Mouse (Mus musculus) heart, embryonic 13.5 days (tissue): ENCODE results near the gene Wnt4. TPM values are rescaled to one million over a fixed set of nuclear protein-coding genes. Genes with fewer than 3 reads are reported as not detected.

Experiments used
- ATAC-seq: fragments of 200-750 bp; cut with Nextera tagmentation; 2 replicates; pipeline ENCODE4 v1.8.0; 2017; ENCODE audit warnings: moderate TSS enrichment; ENCODE audit not compliant: insufficient number of reproducible peaks, low FRiP score, low TSS enrichment; ENCODE audit errors: extremely low read depth
- H3K27ac ChIP-seq: fragments of 300-500 bp; sonication (generic); replicated peaks from 2 replicates; pipeline ENCODE4 v1.5.1; 2015; ENCODE audit warnings: moderate library complexity, mild to moderate bottlenecking, inconsistent platforms
- H3K27me3 ChIP-seq: fragments of 300-500 bp; sonication (generic); replicated peaks from 2 replicates; pipeline ENCODE4 v1.6.1; 2015; ENCODE audit warnings: mild to moderate bottlenecking, inconsistent platforms
- H3K36me3 ChIP-seq: fragments of 300-500 bp; sonication (generic); 2 replicates; pipeline ENCODE4 v1.6.1; 2015; ENCODE audit warnings: mild to moderate bottlenecking, inconsistent platforms
- H3K4me1 ChIP-seq: fragments of 300-500 bp; sonication (generic); 2 replicates; pipeline ENCODE4 v1.6.1; 2015; ENCODE audit warnings: inconsistent platforms
- H3K4me2 ChIP-seq: fragments of 300-500 bp; sonication (generic); 2 replicates; pipeline ENCODE4 v1.6.1; 2015; ENCODE audit warnings: inconsistent platforms, mild to moderate bottlenecking, moderate library complexity
- H3K4me3 ChIP-seq: fragments of 300-500 bp; sonication (generic); 2 replicates; pipeline ENCODE4 v1.5.1; 2015; ENCODE audit warnings: moderate library complexity, mild to moderate bottlenecking, inconsistent platforms
- H3K9ac ChIP-seq: fragments of 300-500 bp; sonication (generic); 2 replicates; pipeline ENCODE4 v1.6.1; 2015; ENCODE audit warnings: inconsistent platforms, mild to moderate bottlenecking, moderate library complexity
- H3K9me3 ChIP-seq: fragments of 300-500 bp; sonication (generic); 2 replicates; pipeline ENCODE4 v1.6.1; 2016; ENCODE audit warnings: inconsistent platforms
- WGBS: fragments of 180-500 bp; shearing (Covaris S2); methylation state at CpG from one replicate; pipeline ENCODE4 v1.1.7; 2015; ENCODE audit warnings: mixed read lengths; 5-methylcytosine and 5-hydroxymethylcytosine counted together
- polyA plus RNA-seq: library from polyadenylated mRNA; unstranded; fragments of >200 nt; fragmentation: Nextera tagmentation; extraction: Ambion mirVana; gene quantifications from 2 replicates; pipeline ENCODE4 v1.2.1, GENCODE M21; 2015

Gene Wnt4
- 0.84 and 0.95 TPM in 2 replicates for polyA plus RNA-seq

- H3K27ac ChIP-seq, result no peak within 1 kb of the TSS; the same call in 1 of the 2 replicates
- 1% methylated on average over 24 of the region's 45 CpGs for WGBS
- peak; percentile 37; the same call in 1 of the 2 replicates for ATAC-seq
These were observed at the start of gene Wnt4 for GRCm38 (mm10) chr4:137277166-137277513. Gene Wnt4, plus strand, starts transcription at chr4:137277489.

GRCm38 (mm10) chr4:137228566-137229115, 48.6 kb upstream of the Wnt4 start:
- Histone ChIP-seq H3K4me1 (peaks cover 15% of the 10 kb centered on the region), H3K36me3 (no peaks in the 10 kb centered on the region), H3K4me2 (no peak overlapping the region), H3K27me3 (0 out of 2 replicates have a peak, but pooled peaks cover 4% of the 10 kb centered on the region), H3K4me3 (no peak overlapping the region), H3K9ac (no peak overlapping the region), H3K27ac (no peak overlapping the region), H3K9me3 (no peaks in the 10 kb centered on the region)
- ATAC-seq, result no peak
- 70% methylated on average over 15 of the region's 15 CpGs for WGBS

More at GRCm38 (mm10) chr4:137277166-137277513, at the start of gene Wnt4:
- Histone ChIP-seq H3K4me1 (peaks cover 32% of the 10 kb centered on the region), H3K4me2 (peak within 1 kb of the TSS; percentile 73), H3K4me3 (peak within 1 kb of the TSS; percentile 60), H3K36me3 (no peaks in the 10 kb centered on the region), H3K9ac (peak within 1 kb of the TSS; percentile 78), H3K27me3 (peaks cover 85% of the 10 kb centered on the region), H3K9me3 (no peaks in the 10 kb centered on the region)

- Histone ChIP-seq H3K4me1 (peaks cover 15% of the 10 kb centered on the region), H3K36me3 (no peaks in the 10 kb centered on the region), H3K9ac (no peak overlapping the region), H3K4me3 (no peak overlapping the region), H3K9me3 (no peaks in the 10 kb centered on the region), H3K27me3 (no peaks in the 10 kb centered on the region), H3K27ac (peak overlapping the region; percentile 51; the same call in 1 of the 2 replicates), H3K4me2 (peak overlapping the region; percentile 37; the same call in 1 of the 2 replicates)
- WGBS, result 57% methylated on average over 16 of the region's 16 CpGs
- no peak for ATAC-seq
These were observed 45.5 kb upstream of the Wnt4 start for GRCm38 (mm10) chr4:137231494-137232470.

- Histone ChIP-seq H3K27me3 (no peaks in the 10 kb centered on the region), H3K27ac (no peak overlapping the region), H3K4me3 (no peak overlapping the region), H3K4me2 (no peak overlapping the region), H3K4me1 (peaks cover 13% of the 10 kb centered on the region), H3K9ac (no peak overlapping the region), H3K9me3 (no peaks in the 10 kb centered on the region), H3K36me3 (no peaks in the 10 kb centered on the region)
- 63% methylated on average over 5 of the region's 5 CpGs for WGBS
- ATAC-seq, result no peak
These were observed 43.7 kb upstream of the Wnt4 start for GRCm38 (mm10) chr4:137233632-137234031.

- H3K9me3 ChIP-seq, result no peaks in the 10 kb centered on the region
- ATAC-seq, result no peak
- no peak overlapping the region for H3K9ac ChIP-seq
- no peak overlapping the region for H3K4me2 ChIP-seq
- no peak overlapping the region for H3K4me3 ChIP-seq
- 80% methylated on average over 2 of the region's 2 CpGs for WGBS
- no peaks in the 10 kb centered on the region for H3K27me3 ChIP-seq
- H3K4me1 ChIP-seq, result peaks cover 12% of the 10 kb centered on the region
- no peaks in the 10 kb centered on the region for H3K36me3 ChIP-seq
- H3K27ac ChIP-seq, result no peak overlapping the region
These were observed 42.8 kb upstream of the Wnt4 start for GRCm38 (mm10) chr4:137234444-137234843.

GRCm38 (mm10) chr4:137235368-137235767, 41.9 kb upstream of the Wnt4 start:
- Histone ChIP-seq H3K27me3 (no peaks in the 10 kb centered on the region), H3K4me3 (no peak overlapping the region), H3K9me3 (peaks cover 6% of the 10 kb centered on the region; the same call in 1 of the 2 replicates), H3K4me2 (no peak overlapping the region), H3K9ac (no peak overlapping the region), H3K27ac (no peak overlapping the region), H3K4me1 (peaks cover 12% of the 10 kb centered on the region), H3K36me3 (no peaks in the 10 kb centered on the region)
- ATAC-seq, result no peak
- 53% methylated on average over 9 of the region's 9 CpGs for WGBS

- Histone ChIP-seq H3K9me3 (peaks cover 5% of the 10 kb centered on the region; the same call in 1 of the 2 replicates), H3K36me3 (no peaks in the 10 kb centered on the region), H3K4me3 (no peak overlapping the region), H3K27ac (no peak overlapping the region), H3K27me3 (peaks cover 4% of the 10 kb centered on the region), H3K9ac (no peak overlapping the region), H3K4me1 (no peaks in the 10 kb centered on the region), H3K4me2 (no peak overlapping the region)
- WGBS, result 76% methylated on average over 9 of the region's 9 CpGs
- no peak for ATAC-seq
These were observed 32.4 kb upstream of the Wnt4 start for GRCm38 (mm10) chr4:137244883-137245282.

GRCm38 (mm10) chr4:137250333-137250732, 27.0 kb upstream of the Wnt4 start:
- no peak overlapping the region for H3K4me3 ChIP-seq
- H3K9me3 ChIP-seq, result 0 out of 2 replicates have a peak, but pooled peaks cover 6% of the 10 kb centered on the region
- ATAC-seq, result no peak

GRCm38 (mm10) chr4:137250849-137251248, 26.4 kb upstream of the Wnt4 start:
- Histone ChIP-seq H3K4me1 (peaks cover 16% of the 10 kb centered on the region), H3K9ac (no peak overlapping the region), H3K4me2 (no peak overlapping the region), H3K9me3 (0 out of 2 replicates have a peak, but pooled peaks cover 6% of the 10 kb centered on the region), H3K27me3 (no peaks in the 10 kb centered on the region), H3K4me3 (no peak overlapping the region), H3K36me3 (no peaks in the 10 kb centered on the region), H3K27ac (no peak overlapping the region; the same call in 1 of the 2 replicates)
- WGBS, result 25% methylated on average over 5 of the region's 5 CpGs
- no peak for ATAC-seq

More at GRCm38 (mm10) chr4:137250333-137250732, 27.0 kb upstream of the Wnt4 start:
- peaks cover 1% of the 10 kb centered on the region; the same call in 1 of the 2 replicates for H3K27me3 ChIP-seq
- peaks cover 16% of the 10 kb centered on the region for H3K4me1 ChIP-seq
- H3K36me3 ChIP-seq, result no peaks in the 10 kb centered on the region
- 58% methylated on average over 5 of the region's 5 CpGs for WGBS
- H3K4me2 ChIP-seq, result no peak overlapping the region
- no peak overlapping the region for H3K9ac ChIP-seq
- H3K27ac ChIP-seq, result no peak overlapping the region; the same call in 1 of the 2 replicates

GRCm38 (mm10) chr4:137253601-137254000, 23.7 kb upstream of the Wnt4 start:
- 57% methylated on average over 11 of the region's 11 CpGs for WGBS
- no peak overlapping the region for H3K27ac ChIP-seq
- H3K27me3 ChIP-seq, result no peaks in the 10 kb centered on the region
- H3K4me2 ChIP-seq, result no peak overlapping the region
- H3K4me1 ChIP-seq, result peaks cover 16% of the 10 kb centered on the region
- no peaks in the 10 kb centered on the region for H3K36me3 ChIP-seq
- H3K4me3 ChIP-seq, result no peak overlapping the region
- 0 out of 2 replicates have a peak, but pooled peaks cover 6% of the 10 kb centered on the region for H3K9me3 ChIP-seq
- no peak for ATAC-seq
- H3K9ac ChIP-seq, result no peak overlapping the region
